Mouse (Mus musculus): ENCODE measurements around the gene Myh7.

Myh7 gene

DNA sequence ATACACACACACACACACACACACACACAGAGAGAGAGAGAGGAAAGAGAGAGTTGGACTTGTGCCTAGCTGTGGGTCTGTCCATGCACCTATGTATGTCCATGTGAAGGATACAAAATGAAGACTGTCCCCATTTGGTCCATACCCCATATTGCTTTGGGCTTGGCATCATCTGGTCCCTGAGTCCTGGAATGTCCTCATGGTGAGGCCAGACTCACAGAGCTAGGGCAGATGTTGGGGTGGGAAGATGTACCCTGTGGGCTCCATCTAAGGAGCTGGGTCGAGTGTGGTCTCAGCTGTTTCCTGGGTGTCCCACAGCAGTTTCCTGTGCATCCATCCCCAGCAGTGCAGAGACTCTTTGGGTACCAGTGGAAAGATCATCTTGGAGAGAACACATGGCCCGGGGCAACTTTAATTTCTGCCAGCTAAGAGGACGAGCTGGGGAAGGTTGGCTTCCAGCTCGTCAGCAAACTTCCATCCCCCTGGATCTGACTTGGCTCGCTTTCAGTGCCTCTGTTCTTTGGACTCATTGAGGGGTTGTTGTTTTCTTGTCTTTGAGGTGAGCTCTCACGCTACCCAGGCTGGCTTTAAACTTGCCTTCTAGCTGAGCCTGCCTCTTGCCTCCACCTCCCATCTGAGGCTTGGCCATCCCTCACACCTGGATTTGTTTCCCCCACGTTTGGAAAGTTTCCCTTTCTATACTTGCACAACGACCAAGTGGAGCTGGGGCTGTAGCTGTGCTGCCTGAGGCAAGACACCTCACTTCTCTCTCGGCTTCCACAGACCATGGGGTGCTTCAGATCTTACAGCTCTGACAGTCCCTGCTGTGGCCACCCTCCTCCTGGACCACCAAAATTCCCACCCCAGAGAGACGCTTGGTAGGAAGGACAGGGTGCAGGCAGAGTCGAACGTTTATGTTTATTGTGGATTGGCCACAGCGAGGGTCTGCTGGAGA, 53.1 kb downstream of the Myh7 start:
- no peak for DNase-seq

DNA sequence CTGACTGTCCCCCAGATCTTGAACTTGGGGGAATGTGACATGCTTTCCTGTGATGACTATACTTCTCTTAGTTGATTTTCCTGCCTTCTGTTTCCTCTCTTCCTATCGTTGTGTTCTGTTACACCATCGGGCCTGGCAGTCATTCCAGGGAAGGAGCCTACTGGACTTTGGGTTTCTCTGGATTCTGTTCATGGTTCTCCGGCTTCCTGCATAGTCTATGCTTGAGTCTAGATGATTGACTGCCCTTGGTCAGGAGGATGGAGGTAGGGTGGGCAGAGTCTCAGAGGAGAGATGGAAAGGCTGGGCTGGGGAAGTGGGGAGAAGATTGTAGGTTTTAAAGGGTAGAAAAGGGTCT, 54.3 kb downstream of the Myh7 start:
- no peak for DNase-seq

DNA sequence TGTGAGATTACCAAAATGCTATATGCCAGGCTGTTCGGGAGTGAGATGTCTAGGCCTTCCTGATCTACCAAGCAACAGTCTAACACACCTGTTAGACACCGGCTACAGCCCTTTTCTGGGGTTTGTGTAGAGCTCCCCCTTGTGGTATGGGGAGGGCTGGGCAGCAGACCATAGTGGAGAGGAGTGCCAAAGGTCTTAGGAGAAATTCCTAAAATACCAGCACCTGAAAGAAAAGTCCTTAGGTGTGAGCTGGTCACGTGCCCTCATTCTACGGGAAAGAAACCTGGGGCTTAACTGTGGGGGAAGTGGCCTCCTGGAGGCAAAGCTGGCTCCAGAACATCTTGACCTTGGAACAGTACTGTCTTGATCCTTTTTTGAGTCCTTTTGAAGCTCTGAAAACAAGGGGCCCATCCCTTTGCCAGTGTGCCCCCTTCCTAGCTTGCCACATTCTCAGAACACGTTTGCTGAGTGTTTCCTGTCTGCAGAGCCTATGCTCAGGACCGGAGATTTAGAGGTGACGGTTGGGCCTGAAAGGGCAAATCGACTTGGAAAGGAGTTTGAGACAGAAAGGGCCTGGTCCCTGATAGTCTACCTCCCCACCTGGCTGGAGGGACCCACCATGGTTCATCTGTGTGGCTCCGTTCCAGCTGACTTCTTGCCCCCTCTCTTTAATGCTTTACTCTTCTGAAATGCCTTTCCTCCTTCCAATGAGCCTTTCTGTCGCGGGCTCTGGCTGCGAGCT, 54.8 kb downstream of the Myh7 start:
- peak; percentile 75 for DNase-seq

DNA sequence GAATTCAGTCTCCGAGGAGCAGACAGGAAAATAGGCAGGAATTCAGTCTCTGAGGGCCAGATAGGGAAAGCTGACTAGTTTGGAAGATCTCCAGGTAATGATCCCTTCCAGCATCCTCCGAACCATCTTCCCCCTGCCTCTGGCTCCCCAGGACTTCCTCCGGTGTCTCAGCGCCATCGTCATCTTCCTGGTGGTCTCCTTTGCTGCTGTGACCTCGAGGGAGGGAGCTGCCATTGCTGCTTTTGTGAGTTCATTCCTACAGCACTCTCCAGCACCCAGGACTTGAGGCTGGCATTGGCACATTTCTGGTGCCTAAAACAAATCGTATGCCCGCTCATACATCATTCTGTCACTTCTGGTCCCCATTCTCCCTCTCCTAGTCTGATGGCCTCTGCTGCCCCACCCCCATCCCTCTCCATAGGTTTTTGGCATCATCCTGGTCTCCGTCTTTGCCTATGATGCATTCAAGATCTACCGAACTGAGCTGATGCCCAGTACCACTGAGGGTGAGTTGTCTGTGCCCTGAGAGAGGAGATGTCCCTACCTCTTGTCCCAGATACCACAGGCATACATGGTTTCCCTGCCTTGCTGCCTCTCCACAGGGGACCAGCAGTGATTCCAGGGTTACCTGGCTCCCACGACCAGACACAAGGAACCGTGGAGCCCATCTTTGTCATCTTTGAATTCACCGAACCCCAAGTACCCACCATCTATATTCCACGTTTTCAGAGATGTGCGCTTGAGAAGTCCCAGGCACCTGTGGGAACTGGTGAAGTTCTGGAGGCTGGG, 55.8 kb downstream of the Myh7 start:
- DNase-seq = no peak

DNA sequence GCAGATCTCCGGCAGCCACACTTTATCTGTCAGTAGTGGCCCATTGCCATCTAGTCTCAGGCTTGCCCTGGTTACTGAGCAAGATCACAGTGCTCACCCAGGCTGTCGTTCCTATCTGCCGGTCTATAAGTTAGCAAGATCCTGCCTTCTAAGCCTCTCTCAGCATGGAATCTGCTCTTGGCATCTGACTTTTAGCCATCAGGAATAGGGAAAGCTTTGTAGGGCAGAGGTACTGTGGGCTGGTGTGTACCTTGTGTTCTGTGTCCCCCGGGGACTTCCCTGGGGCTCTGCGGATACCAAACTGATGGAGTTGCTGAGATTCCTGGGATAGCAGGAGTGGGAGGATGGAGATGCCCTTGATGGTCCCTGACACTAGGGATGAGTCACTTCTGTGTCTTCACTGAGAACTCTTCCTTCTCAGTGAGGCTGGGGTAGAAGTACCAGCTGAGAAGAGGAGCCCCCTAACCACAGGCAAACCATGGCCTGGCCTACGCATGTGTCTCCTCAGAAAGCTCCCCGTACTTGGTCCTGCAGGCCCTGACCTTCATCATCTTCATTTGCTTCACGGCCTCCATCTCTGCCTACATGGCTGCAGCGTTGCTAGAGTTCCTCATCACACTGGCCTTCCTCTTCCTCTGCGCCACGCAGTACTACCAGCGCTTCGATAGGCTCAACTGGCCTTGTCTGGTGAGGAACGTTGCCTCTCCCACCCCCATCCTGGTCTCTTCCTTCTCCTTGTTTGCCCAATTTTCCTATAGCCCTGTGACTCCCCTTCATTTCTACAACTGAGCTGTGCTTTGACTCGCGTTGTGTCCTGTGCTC, 56.9 kb downstream of the Myh7 start:
- no peak for DNase-seq

DNA sequence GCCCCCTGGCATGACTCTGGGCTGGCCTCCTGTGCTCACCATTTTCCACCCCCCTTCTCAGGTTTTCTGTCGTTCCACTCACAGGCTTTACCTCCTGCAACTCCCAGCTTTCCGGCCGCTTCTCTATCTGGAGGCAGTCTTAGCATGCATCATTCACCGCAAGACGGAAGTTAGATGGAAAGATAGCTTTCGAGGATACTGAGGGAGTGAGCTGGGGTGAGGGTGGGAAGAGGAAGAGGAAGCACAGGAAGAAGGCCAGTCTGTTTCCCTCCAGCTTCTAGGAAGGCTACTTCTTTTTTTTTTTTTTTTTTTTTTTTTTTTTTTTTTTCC, 57.6 kb downstream of the Myh7 start:
- no peak for DNase-seq

DNA sequence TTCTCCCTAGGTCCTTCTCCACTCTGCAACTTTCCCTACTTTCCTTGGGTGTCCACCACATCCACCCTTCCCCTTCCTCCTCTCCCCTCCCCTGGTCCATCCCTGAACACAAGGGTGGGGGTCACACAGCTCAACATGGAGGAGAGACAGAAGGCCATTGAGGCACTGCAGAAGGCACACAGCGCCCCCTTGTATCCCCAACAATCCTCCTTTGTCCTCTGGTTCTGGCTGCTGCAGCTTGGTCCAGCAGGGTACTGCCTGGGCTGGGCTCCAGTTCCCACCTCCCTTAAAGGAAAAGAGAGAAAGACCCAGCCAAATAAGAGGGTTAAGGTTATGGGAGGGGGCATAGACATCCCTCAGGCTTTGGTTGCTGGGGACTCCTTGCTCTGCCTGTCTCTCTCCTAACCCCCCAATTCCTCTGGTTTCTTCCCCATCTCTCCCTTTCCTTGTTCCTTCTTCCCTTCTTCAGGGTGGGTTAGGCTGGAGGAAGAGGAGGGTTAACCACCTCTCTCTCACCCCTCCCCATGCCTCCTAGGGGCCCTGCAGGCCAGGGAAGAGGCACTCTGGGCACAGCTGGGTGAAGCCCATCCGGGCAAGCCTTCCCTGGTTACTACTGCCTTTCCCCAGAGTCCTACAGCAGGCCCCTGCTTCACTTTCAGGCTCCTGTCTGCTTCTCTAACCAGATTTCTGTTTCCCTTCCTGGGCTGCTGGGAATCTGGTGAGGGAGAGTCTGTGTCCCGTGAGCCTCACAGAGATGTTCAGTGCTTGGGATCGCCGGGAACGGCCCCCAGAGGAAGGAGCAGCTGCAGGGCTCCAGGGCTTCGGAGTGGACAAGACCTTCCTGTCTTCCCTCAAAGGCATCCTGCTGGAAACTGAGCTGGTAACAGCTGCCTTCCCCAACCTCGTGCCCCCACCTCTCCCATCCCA, 58.3 kb downstream of the Myh7 start, which contains the start of gene Cmtm5:
TSS of gene Cmtm5 (plus strand) at position 358 of the 927 bp plus-strand sequence.
- DNase-seq = no peak

DNA sequence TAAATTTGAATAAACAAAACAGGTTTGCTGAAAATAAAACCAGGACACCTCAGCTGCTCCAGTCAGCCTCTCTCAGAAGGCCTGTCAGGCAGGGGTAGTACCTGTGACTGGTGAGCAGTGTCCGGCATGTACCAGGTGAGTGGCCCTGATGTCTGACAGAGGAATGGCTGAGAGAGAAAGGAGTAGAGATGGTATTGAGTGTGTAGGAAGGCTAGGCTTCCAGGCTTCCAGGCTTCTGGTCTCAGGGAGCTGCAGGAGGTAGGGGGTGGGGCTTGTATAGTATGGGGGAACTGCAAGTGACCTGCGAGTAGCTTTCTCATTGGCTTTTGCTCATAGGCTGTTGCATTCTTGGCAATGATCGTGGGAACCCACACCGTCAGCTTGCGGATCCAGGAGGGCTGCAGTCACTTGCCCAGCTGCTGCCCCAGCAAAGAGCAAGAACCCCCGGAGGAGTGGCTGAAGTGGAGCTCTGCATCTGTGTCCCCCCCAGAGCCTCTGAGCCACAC, 61.7 kb downstream of the Myh7 start, which contains the start of gene Il25:
TSS of gene Il25 (plus strand) at position 51 of the 506 bp plus-strand sequence.
- no peak for DNase-seq

DNA sequence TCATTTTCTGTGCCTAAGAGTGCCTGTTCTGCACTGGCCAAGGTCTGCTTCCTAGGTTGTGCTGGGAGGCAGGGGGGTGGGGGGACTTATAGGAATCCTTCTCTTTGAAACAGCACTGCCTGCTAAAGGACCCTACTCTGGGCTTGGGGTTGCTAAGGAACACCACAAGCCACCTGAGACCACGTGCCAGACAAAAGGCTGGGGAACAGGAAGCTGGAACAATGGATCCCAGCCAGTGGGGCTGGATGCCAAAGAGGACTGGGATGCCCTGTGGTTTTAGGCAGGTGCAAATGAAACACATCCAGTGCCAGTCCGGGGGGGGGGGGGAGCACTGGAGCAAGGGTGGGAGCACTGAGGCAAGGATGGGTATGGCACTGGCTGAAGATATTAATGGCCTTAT, 64.0 kb downstream of the Myh7 start:
- no peak for DNase-seq

DNA sequence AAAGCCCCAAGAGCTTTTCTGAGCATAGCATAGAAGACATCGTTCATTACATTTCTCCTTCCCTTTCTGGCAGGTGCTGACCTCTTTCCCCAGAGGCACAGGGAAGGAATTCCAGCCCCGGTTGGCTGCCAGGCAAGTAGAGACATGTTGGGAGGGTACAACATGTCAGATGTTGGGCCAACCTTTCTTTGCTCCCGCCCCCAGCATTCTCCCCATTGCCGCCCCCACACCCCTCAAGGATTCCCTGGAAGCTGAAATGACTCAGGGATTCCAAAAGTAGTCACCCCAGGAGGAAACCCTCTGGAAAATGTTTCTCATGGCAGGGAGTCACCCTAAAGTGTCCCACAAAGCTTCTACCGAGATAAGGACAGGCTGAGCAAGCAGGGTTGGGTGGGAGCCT, 64.6 kb downstream of the Myh7 start:
- DNase-seq = no peak

DNA sequence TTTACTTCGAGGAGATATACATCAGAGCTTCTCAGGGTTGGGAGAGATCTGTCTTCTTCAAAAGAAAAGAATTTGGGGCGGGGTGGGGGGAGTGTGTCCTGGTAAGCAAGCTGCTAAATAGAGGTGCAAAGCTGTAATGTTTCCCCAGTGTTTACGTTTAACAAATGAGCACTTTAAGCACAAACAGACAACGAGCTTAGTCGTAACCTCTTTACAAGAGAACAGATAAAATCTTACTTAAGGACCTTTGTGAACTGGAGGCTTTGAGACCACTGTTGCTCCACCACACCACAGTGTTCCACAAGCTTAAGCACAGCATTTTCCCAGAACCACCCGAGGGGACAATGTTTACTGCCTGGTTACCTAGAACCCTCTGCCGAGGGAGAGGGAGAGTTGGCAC, 67.1 kb downstream of the Myh7 start:
- DNase-seq = no peak

DNA sequence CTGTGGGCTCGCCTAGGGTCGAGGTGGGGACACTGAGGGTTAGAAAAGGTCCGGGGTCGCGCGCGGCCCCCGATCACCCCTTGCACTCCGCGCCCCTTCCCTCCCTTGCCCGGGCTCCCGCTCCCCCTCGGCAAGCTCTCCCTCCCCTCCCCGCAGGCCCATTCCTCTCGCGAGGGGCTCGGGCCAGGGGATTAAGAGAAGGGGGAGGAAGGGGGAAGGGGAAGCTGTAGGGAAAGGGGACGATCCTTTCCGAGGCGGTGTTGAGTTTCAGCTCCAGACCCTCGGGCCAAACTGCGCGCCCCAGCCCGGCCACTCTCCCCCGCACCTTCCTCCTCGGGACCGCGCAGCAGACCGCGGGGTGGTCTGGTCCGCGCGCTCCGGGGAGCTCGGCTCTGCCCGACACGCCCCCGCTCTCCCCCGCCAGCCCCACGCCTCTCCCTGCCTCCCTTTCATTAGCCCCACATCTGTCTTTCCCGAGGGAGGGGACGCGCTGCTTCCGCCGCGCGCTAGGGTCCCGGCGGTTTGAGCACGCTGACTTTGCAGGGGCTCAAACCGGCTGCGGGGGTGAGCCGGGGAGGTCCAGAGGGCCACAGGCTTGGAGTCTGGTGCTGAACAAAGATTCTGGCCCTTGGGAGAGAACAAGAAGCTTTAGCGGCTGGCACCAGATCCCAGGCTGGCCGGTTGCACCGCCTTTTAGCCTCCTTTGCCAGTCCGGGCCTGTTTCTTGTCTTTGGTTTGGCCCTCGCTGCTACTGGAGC, 67.8 kb downstream of the Myh7 start:
- no peak for DNase-seq

DNA sequence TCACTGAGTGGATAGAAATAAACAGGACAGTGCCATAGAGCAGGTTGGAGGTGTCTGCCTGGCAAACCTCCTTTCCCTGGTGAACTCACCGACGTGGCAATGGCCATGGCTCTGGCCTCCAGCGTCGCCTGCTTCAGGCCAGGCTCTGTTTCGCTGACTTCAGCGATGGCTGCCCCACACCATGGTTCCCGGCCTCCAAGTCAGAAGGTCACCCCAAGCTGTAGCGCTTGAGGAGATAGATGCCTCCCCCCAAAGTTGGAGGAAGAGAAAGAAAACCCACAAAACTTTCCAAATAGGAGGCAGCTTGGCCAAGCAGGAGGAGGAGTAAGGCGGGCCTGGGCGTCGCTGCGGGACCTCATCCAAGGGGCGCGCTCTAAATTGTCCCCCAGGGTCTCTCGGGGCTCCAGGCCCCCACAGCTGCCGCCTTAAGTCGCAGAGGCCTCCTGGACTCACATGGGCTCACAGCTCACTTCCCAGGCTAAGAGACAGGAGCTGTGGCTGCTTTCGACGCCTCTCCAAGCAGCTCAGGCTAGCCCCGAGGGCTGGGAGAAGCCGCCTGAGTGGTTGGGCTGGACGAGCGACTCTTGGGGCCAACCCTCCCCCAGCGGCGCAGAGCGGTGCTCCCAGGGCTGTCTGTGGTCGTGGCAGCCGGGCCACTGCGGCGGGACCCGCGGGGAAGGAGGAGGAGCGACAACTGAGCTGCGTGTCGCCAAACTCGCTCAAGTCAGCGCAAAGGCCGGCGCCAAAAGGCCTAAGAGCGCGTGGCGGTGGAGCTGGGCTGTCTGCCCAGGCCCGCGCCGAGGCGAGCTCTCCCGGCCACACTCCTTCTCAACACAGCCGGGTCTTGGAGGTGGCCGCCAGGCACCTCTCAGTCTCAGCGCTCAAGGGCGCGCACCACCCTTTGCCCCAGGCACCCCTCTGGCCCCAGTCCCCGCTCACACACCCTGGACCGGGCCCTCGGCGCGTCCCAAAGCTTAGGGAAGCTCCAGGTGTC, 68.8 kb downstream of the Myh7 start, which contains the start of gene Efs:
TSS of gene Efs (minus strand) at position 778 of the 994 bp plus-strand sequence.
- DNase-seq = no peak

DNA sequence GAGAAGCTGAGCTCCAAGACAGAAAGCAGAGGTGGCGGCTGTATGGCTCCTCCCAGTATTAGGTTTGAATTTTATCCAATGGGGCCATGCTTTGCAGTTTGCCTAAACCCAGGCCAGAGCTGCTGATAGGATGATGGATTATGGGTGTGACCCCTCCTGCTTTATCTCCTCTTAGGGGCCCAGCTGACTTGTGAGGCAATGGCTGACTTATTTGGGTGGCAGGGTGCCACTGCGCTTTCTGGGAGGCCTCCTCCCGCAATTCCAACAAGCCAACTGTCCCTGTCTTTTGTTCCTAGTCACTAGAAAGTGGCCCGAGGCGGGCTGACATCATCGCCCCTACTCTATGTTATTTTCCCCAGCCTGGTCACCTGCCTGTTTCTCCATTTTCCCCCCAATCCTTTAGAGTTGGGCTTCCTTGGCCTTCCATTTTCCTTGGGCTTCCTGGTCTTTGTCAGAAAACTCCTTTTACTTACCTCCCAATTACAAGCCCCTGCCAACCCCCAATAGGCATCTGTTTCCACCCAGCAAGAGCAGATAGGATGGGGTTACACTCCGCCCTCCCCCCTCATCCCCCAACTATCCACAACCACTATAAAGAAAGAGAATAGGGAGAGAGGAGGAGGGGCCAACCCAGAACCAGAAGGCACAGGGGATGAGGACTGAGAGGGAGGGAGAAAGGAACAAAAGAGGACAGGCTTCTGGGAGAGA, 69.6 kb downstream of the Myh7 start:
- DNase-seq = no peak
